Mouse (Mus musculus) left cerebral cortex, postnatal 14 days (tissue): ENCODE data around the gene Krtap5-5. TPM values are rescaled to one million over a fixed set of nuclear protein-coding genes. Genes with fewer than 3 reads are reported as not detected.

Experiments used
- total RNA-seq, 2 experiments: library from RNA; stranded (reverse); gene quantifications; 2 replicates each; pipeline ENCODE4 v1.2.3; 2021

The Krtap5-5 gene
- total RNA-seq, 2 experiments from 2014 or later: not detected

Other genes with a start within 250 kb of the Krtap5-5 start
- gene Mob2, start 168.9 kb downstream of the Krtap5-5 start, total RNA-seq: 10 to 100 TPM; 26.4 to 31.7 TPM
- gene Dusp8, start 134.1 kb downstream of the Krtap5-5 start, total RNA-seq: 100 to 1,000 TPM; 154 to 171 TPM
- gene Gm45618, start 109.2 kb downstream of the Krtap5-5 start, total RNA-seq: not detected
- gene Gm39115, start 93.9 kb downstream of the Krtap5-5 start, total RNA-seq: not detected
- not detected for gene Gm45337, start 85.4 kb downstream of the Krtap5-5 start, total RNA-seq
- not detected for gene Gm29735, start 72.9 kb downstream of the Krtap5-5 start, total RNA-seq
- not detected for gene Gm4553, start 64.2 kb downstream of the Krtap5-5 start, total RNA-seq
- gene Krtap5-2, start 54.0 kb downstream of the Krtap5-5 start, total RNA-seq: not detected
- gene Gm10153, start 39.6 kb downstream of the Krtap5-5 start, total RNA-seq: not detected
- not detected for gene Krtap5-3, start 28.6 kb downstream of the Krtap5-5 start, total RNA-seq
- not detected for gene Gm7579, start 18.1 kb downstream of the Krtap5-5 start, total RNA-seq
- gene Gm40460, start 11.1 kb upstream of the Krtap5-5 start, total RNA-seq: not detected
- gene Gm2431, start 28.4 kb upstream of the Krtap5-5 start, total RNA-seq: not detected
- not detected for gene Gm4559, start 44.4 kb upstream of the Krtap5-5 start, total RNA-seq
- gene Krtap5-1, start 67.1 kb upstream of the Krtap5-5 start, total RNA-seq: not detected
- not detected for gene Krtap5-4, start 73.6 kb upstream of the Krtap5-5 start, total RNA-seq
- gene Ifitm10, start 143.8 kb upstream of the Krtap5-5 start, total RNA-seq: 10 to 100 TPM; 22.3 to 24.9 TPM
- 1 to 10 TPM; 2.1 to 7.1 TPM for gene Gm49369, start 152.7 kb upstream of the Krtap5-5 start, total RNA-seq
- 100 to 1,000 TPM; 295 to 303 TPM for gene Ctsd, start 158.1 kb upstream of the Krtap5-5 start, total RNA-seq
- under 1 TPM in 1 of 2 experiments, not detected in 1; 0.44 TPM for gene Syt8, start 204.9 kb upstream of the Krtap5-5 start, total RNA-seq
- gene Tnni2, start 211.8 kb upstream of the Krtap5-5 start, total RNA-seq: under 1 TPM in 1 of 2 experiments, not detected in 1; 0.74 TPM
- gene Lsp1, start 230.8 kb upstream of the Krtap5-5 start, total RNA-seq: 1 to 10 TPM; 6.4 to 7.7 TPM